Mouse (Mus musculus) frontal cortex, adult 2 months (tissue): ENCODE measurements around the gene Atad5. TPM values are rescaled to one million over a fixed set of nuclear protein-coding genes. Genes with fewer than 3 reads are reported as not detected.
"Not testable (repeated sequence)": the region's sequence is repeated elsewhere in the genome, so short reads cannot be mapped to it uniquely, and the experiment has no call there.

Experiments
- DNase-seq, 2 experiments: peaks; one replicate each; pipeline ENCODE4 v3.0.0; 2022; ENCODE audit warnings: low spot score in 1 of 2; ENCODE audit errors: extremely low spot score in 1 of 2
- polyA plus RNA-seq: library from polyadenylated mRNA; depleted of rRNA; stranded (reverse); fragments of >200 nt; gene quantifications from 2 replicates; pipeline ENCODE4 v1.2.3, GENCODE M21; 2012; rRNA removed

Atad5 gene
- polyA plus RNA-seq, 1 experiment: 4.4 TPM

DNA sequence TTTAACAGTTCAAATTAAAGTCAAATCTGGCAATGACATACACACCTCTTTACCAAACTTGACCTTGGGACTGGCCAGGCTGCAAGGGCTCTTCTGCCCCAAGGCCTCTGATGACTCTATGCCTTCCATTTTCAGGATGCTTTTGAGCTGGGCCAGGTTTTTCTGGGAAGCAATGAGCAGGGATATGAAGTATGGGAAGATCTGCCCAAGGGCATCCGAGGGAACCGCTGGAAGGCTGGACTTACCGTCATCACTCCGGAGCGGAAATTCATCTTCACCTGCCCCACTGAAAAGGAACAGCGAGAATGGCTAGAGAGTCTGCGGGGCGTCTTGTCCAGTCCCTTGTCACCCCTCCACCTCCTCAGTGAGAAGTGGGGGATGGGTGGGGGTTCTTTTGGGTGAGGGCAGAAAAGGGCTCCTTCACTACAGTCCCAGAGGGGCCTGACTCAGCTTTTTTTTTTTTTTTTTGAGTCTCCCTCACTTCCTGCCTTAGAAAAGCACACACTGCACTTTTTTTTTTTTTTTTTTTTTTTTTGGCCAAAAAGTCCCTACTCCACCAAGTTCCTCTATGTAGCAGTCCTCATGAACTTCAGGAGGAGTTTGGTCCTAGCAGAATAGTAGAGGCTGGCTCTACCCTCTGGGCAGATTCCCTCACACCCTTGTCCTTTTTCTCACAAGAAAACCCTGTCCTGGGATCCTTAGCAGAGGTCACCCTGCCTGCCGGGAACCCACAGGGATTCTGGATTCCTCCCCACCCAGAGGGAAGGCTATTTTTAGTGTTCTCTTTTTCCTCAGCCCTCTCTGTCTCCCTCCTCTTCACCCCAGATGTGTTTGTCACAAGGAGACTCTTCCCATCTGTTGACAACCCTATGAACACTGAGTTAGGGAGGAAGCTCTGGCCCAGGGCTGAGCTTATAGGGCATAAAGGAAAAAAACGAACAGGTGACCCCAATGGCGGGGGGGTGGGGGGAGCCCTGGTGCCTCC lies 88.0 kb downstream of the Atad5 start:
- no peak for DNase-seq

DNA sequence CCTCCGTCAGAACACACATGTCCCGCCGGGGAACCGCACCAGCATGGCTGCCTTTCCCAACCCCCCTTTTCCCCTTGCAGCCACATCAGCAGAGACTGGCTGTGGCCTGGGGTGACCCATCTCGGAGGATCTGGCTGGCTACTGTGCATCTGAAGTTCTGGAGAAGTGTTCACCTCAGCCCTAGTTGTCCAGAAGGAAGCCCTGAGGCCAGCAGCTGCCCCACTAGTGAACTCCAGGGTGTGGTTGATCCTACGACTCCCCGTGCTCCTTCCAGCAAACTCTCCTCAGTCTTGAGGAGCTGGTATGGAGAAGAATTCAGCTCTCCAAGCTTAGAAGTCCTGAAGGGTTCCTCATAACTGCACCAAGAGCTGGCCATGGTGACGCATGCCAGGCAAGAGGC lies 89.1 kb downstream of the Atad5 start:
- no peak for DNase-seq

DNA sequence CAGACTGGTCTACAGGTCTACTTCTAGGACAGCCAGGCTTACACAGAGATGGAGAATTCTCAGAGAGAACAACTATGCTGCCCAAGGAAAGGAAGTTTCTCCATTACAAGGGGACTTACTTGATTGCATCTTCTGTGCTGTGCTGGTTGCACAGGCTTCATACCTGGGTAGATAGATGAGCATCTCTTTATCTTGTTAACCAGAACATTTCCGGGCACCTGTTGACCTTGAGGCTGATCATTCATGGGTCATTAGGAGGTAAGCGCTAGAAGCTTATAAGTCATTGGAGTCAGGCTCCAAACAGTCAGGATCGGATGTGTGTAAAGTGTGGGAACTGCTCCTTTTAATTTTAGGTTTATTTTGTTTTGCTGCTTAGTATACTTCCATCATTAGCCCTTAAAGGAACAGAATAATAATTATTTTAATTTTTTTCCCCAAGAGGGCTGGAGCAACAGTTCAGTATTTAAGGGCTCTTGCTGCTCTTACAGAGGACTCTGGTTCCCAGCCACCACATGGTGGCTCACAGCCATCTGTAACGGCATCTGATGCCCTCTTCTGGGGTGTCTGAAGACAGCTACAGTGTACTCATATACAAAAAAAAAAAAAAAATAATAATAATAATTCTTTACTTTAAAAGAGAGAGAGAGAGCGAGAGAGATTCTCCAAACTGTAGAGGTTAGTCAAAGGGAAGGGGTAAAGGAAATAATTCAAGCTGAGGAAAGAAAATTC lies 92.0 kb downstream of the Atad5 start:
- DNase-seq: no peak

DNA sequence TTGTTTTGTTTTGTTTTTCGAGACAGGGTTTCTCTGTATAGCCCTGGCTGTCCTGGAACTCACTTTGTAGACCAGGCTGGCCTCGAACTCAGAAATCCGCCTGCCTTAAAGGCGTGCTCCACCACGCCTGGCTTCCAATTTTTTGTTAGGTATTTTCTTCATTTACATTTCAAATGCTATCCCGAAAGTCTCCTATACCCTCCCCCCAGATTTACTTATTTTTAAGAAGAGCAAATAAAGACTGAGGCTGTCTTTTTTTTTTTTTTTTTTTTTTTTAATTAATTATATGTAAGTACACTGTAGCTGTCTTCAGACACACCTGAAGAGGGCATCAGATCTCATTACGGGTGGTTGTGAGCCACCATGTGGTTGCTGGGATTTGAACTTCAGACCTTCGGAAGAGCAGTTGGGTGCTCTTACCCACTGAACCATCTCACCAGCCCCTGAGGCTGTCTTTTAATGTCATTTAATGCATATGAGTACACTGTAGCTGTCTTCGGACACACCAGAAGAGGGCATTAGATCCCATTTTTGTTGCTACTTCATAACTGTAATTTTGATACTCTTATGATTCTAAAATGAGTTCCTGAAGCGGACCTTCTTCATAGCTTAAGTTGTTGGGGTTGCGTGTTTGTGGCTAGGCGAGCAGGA lies 94.0 kb downstream of the Atad5 start:
- not testable (repeated sequence) for DNase-seq

DNA sequence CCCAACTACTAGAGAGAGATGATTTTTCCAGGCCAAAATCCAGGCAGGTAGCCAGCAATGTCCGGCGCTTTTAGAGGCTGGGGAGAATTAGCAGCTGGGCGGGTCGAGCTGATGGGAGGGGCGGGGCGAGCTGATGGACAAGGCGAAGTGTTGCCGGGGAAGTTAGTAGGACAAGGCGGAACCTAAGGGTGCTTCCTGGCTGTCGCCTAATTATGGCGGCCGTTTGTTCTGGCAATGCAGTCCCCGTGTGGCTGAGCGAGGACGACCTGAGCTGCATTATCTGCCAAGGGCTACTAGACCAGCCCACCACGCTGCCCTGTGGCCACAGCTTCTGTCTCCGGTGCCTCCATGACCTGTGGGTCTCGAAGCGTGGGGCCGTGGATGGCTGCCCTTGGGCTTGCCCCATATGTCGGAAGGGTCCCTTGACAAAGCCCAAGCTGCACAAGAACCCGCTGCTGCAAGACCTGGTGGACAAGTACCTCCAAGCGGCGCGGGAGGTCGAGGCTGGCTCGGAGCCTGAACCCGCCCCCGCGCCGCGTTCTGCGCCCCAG lies 94.6 kb downstream of the Atad5 start, which contains the start of gene Rnf135:
Rnf135 (plus strand) TSS at position 147 of the 551 bp plus-strand sequence.
- DNase-seq: peak; percentile 72 to 81

DNA sequence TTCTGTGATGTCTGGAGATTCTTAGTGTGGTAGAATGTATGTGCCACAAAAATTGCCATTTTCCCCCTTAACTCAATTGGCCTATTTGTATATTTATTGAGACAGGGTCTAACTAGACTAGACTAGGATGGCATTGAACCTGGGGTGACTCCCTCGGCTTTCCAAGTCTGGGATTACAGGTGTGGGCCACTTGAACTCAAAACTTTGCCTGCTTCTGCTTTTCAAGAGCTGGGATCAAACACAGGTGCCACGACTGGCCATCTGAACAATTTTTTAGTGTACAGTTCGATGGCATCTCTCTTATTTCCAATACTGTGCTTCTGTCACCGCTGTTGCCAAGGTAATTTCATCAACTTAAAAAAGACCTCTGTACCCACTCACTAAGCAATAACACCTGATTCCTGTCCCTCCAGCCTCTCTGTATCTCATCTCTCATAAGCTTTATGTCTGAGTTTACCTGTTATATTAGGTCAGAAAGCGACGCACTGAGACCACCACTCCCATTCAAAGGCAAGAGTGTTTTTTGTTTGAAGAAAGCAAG lies 95.4 kb downstream of the Atad5 start:
- no peak for DNase-seq

Other genes starting within 250 kb of the Atad5 start
- gene Utp6, start 127.0 kb upstream of the Atad5 start, polyA plus RNA-seq: 24.7 and 27.8 TPM in 2 replicates
- gene Suz12, start 96.3 kb upstream of the Atad5 start, polyA plus RNA-seq: 20.9 and 23.2 TPM in 2 replicates
- gene Crlf3, start 8.4 kb upstream of the Atad5 start, polyA plus RNA-seq: 16.6 and 17.0 TPM in 2 replicates
- 8.7 and 9.5 TPM in 2 replicates for gene Tefm, start 52.8 kb downstream of the Atad5 start, polyA plus RNA-seq
- gene Adap2, start 64.7 kb downstream of the Atad5 start, polyA plus RNA-seq: 5.7 and 7.8 TPM in 2 replicates
- 4.3 and 4.6 TPM in 2 replicates for gene Rnf135, start 94.5 kb downstream of the Atad5 start, polyA plus RNA-seq
- gene Rhot1, start 119.6 kb downstream of the Atad5 start, polyA plus RNA-seq: 56.5 and 58.5 TPM in 2 replicates
- gene Rhbdl3, start 211.5 kb downstream of the Atad5 start, polyA plus RNA-seq: 12.3 and 14.3 TPM in 2 replicates